Mouse (Mus musculus) embryonic fibroblast, embryonic 13.5 days (primary cell): Measurements from ENCODE around the gene Mpig6b. TPM values are rescaled to one million over a fixed set of nuclear protein-coding genes. Genes with fewer than 3 reads are reported as not detected.

Source experiments
- H3K27ac ChIP-seq: 2 replicates; pipeline ENCODE4 v1.5.1; 2012; ENCODE audit warnings: low read length, control low read depth, inconsistent platforms; ENCODE audit not compliant: insufficient read depth
- H3K4me1 ChIP-seq: 2 replicates; pipeline ENCODE4 v1.6.1; 2011; ENCODE audit warnings: low read length; ENCODE audit not compliant: control insufficient read depth, insufficient read depth
- H3K4me3 ChIP-seq: 2 replicates; pipeline ENCODE4 v1.5.1; 2011; ENCODE audit warnings: mild to moderate bottlenecking, control low read depth, low read length; ENCODE audit not compliant: insufficient read depth
- CTCF ChIP-seq: IDR thresholded peaks from 2 replicates; pipeline ENCODE4 v1.5.1; 2011; ENCODE audit warnings: mild to moderate bottlenecking, control low read depth, low read length, moderate library complexity, borderline replicate concordance; ENCODE audit not compliant: insufficient read depth
- POLR2A ChIP-seq: IDR thresholded peaks from 2 replicates; pipeline ENCODE4 v1.6.1; 2011; ENCODE audit warnings: low read depth, mild to moderate bottlenecking, control low read depth, low read length, moderate library complexity
- polyA plus RNA-seq: library from polyadenylated mRNA; stranded (reverse); fragments of >200 nt; gene quantifications from 2 replicates; pipeline ENCODE4 v1.2.4, GENCODE M21; 2011; ENCODE audit warnings: low read depth; ENCODE audit not compliant: missing spikeins, insufficient read length

Gene Mpig6b
- polyA plus RNA-seq, 1 experiment, result not detected

GRCm38 (mm10) chr17:35102299-35102698 is 36.3 kb upstream of the Mpig6b start:
- TF ChIP-seq CTCF (no peak), POLR2A (no peak)
- Histone ChIP-seq H3K27ac (no peak overlapping the region), H3K4me3 (no peak overlapping the region), H3K4me1 (no peaks in the 10 kb centered on the region)

- H3K4me1 ChIP-seq, result no peaks in the 10 kb centered on the region
- TF ChIP-seq POLR2A (no peak), CTCF (no peak)
- H3K27ac ChIP-seq, result no peak overlapping the region
- no peak overlapping the region for H3K4me3 ChIP-seq
Measured at GRCm38 (mm10) chr17:35101161-35101560, 35.2 kb upstream of the Mpig6b start.

- H3K27ac ChIP-seq, result no peak overlapping the region
- no peaks in the 10 kb centered on the region for H3K4me1 ChIP-seq
- TF ChIP-seq CTCF (no peak), POLR2A (no peak)
- no peak overlapping the region for H3K4me3 ChIP-seq
Measured at GRCm38 (mm10) chr17:35100196-35100765, 34.3 kb upstream of the Mpig6b start.

- H3K27ac ChIP-seq, result no peak overlapping the region
- H3K4me3 ChIP-seq, result no peak overlapping the region
- TF ChIP-seq POLR2A, result no peak
- TF ChIP-seq CTCF, result no peak
- H3K4me1 ChIP-seq, result no peaks in the 10 kb centered on the region
Measured at GRCm38 (mm10) chr17:35097164-35097655, 31.2 kb upstream of the Mpig6b start.

GRCm38 (mm10) chr17:35096597-35096996 is 30.6 kb upstream of the Mpig6b start:
- Histone ChIP-seq H3K27ac (no peak overlapping the region), H3K4me1 (no peaks in the 10 kb centered on the region), H3K4me3 (no peak overlapping the region)
- TF ChIP-seq POLR2A, result no peak
- no peak for TF ChIP-seq CTCF

GRCm38 (mm10) chr17:35094475-35095365 is 28.7 kb upstream of the Mpig6b start:
- H3K4me3 ChIP-seq, result no peak overlapping the region

GRCm38 (mm10) chr17:35092403-35093198 is 26.6 kb upstream of the Mpig6b start:
- 0 out of 2 replicates have a peak, but pooled peaks cover 4% of the 10 kb centered on the region for H3K4me1 ChIP-seq
- TF ChIP-seq CTCF, result no peak
- no peak overlapping the region for H3K4me3 ChIP-seq
- H3K27ac ChIP-seq, result no peak overlapping the region

More at GRCm38 (mm10) chr17:35094475-35095365, 28.7 kb upstream of the Mpig6b start:
- TF ChIP-seq CTCF (no peak), POLR2A (no peak)
- H3K4me1 ChIP-seq, result 0 out of 2 replicates have a peak, but pooled peaks cover 4% of the 10 kb centered on the region
- no peak overlapping the region for H3K27ac ChIP-seq

GRCm38 (mm10) chr17:35090166-35090932 is 24.4 kb upstream of the Mpig6b start:
- Histone ChIP-seq H3K4me3 (peak overlapping the region; percentile 94), H3K27ac (no peak overlapping the region), H3K4me1 (0 out of 2 replicates have a peak, but pooled peaks cover 4% of the 10 kb centered on the region)
- TF ChIP-seq POLR2A (no peak), CTCF (no peak)
